Mouse (Mus musculus): ENCODE data around the gene Med17. TPM values are rescaled to one million over a fixed set of nuclear protein-coding genes. Genes with fewer than 3 reads are reported as not detected.
"Not testable (repeated sequence)": the region's sequence is repeated elsewhere in the genome, so short reads cannot be mapped to it uniquely, and the experiment has no call there.

Gene Med17
- total RNA-seq (2017) = 37.0 and 44.6 TPM in 2 replicates

GRCm38 (mm10) chr9:15279649-15280490 is at the start of gene Med17:
Gene Med17, minus strand, starts transcription at chr9:15279931.
- ATAC-seq (ENCODE audit: extremely low read depth, insufficient number of reproducible peaks, low FRiP score, poor library complexity, severe bottlenecking) = peak; percentile 98

GRCm38 (mm10) chr9:15318170-15318742 is 38.5 kb upstream of the Med17 start:
- ATAC-seq (ENCODE audit: extremely low read depth, insufficient number of reproducible peaks, low FRiP score, poor library complexity, severe bottlenecking) = no peak

- no peak for ATAC-seq (ENCODE audit: extremely low read depth, insufficient number of reproducible peaks, low FRiP score, poor library complexity, severe bottlenecking)
These were observed 37.8 kb upstream of the Med17 start for GRCm38 (mm10) chr9:15317223-15318169.

- not testable (repeated sequence) for ATAC-seq (ENCODE audit: extremely low read depth, insufficient number of reproducible peaks, low FRiP score, poor library complexity, severe bottlenecking)
These were observed 36.6 kb upstream of the Med17 start for GRCm38 (mm10) chr9:15316296-15316695.

GRCm38 (mm10) chr9:15314619-15315018 is 34.9 kb upstream of the Med17 start:
- no peak for ATAC-seq (ENCODE audit: extremely low read depth, insufficient number of reproducible peaks, low FRiP score, poor library complexity, severe bottlenecking)

- no peak for ATAC-seq (ENCODE audit: extremely low read depth, insufficient number of reproducible peaks, low FRiP score, poor library complexity, severe bottlenecking)
These were observed 33.9 kb upstream of the Med17 start for GRCm38 (mm10) chr9:15313633-15314032.

GRCm38 (mm10) chr9:15312054-15312735 is 32.5 kb upstream of the Med17 start:
- no peak for ATAC-seq (ENCODE audit: extremely low read depth, insufficient number of reproducible peaks, low FRiP score, poor library complexity, severe bottlenecking)

GRCm38 (mm10) chr9:15310179-15310578 is 30.4 kb upstream of the Med17 start:
- no peak for ATAC-seq (ENCODE audit: extremely low read depth, insufficient number of reproducible peaks, low FRiP score, poor library complexity, severe bottlenecking)

GRCm38 (mm10) chr9:15309425-15309824 is 29.7 kb upstream of the Med17 start:
- no peak for ATAC-seq (ENCODE audit: extremely low read depth, insufficient number of reproducible peaks, low FRiP score, poor library complexity, severe bottlenecking)

- no peak for ATAC-seq (ENCODE audit: extremely low read depth, insufficient number of reproducible peaks, low FRiP score, poor library complexity, severe bottlenecking)
These were observed 28.5 kb upstream of the Med17 start for GRCm38 (mm10) chr9:15308254-15308653.

- ATAC-seq (ENCODE audit: extremely low read depth, insufficient number of reproducible peaks, low FRiP score, poor library complexity, severe bottlenecking) = no peak
These were observed 27.5 kb upstream of the Med17 start for GRCm38 (mm10) chr9:15307257-15307656.

GRCm38 (mm10) chr9:15306398-15307119 is 26.8 kb upstream of the Med17 start, which contains the start of gene 4931406C07Rik:
Gene 4931406C07Rik, minus strand, starts transcription at chr9:15306448.
- no peak; the same call in 1 of the 2 replicates for ATAC-seq (ENCODE audit: extremely low read depth, insufficient number of reproducible peaks, low FRiP score, poor library complexity, severe bottlenecking)

- ATAC-seq (ENCODE audit: extremely low read depth, insufficient number of reproducible peaks, low FRiP score, poor library complexity, severe bottlenecking) = peak; percentile 96
These were observed 26.0 kb upstream of the Med17 start, which contains the start of gene Taf1d for GRCm38 (mm10) chr9:15305503-15306397. Gene Taf1d, plus strand, starts transcription at chr9:15306214.

GRCm38 (mm10) chr9:15302881-15303280 is 23.1 kb upstream of the Med17 start:
- no peak for ATAC-seq (ENCODE audit: extremely low read depth, insufficient number of reproducible peaks, low FRiP score, poor library complexity, severe bottlenecking)

- ATAC-seq (ENCODE audit: extremely low read depth, insufficient number of reproducible peaks, low FRiP score, poor library complexity, severe bottlenecking) = not testable (repeated sequence)
These were observed 22.3 kb upstream of the Med17 start for GRCm38 (mm10) chr9:15302006-15302405.

GRCm38 (mm10) chr9:15301399-15301798 is 21.7 kb upstream of the Med17 start:
- no peak for ATAC-seq (ENCODE audit: extremely low read depth, insufficient number of reproducible peaks, low FRiP score, poor library complexity, severe bottlenecking)

GRCm38 (mm10) chr9:15300056-15300455 is 20.3 kb upstream of the Med17 start:
- ATAC-seq (ENCODE audit: extremely low read depth, insufficient number of reproducible peaks, low FRiP score, poor library complexity, severe bottlenecking) = no peak
